Mouse (Mus musculus): ENCODE results near the gene Rnf26. TPM values are rescaled to one million over a fixed set of nuclear protein-coding genes. Genes with fewer than 3 reads are reported as not detected.

The Rnf26 gene
- polyA plus RNA-seq, 1 experiment = not detected

GRCm38 (mm10) chr9:44048541-44049380 is 64.6 kb downstream of the Rnf26 start:
- peaks cover 25% of the 10 kb centered on the region for H3K4me1 ChIP-seq (ENCODE audit: control insufficient read depth, insufficient read depth, low read length)
- H3K4me3 ChIP-seq (ENCODE audit: insufficient read depth, low read depth, low read length) = no peak overlapping the region
- TF ChIP-seq POLR2A (IDR thresholded peaks at IDR 0.05; ENCODE audit: insufficient read depth, low read depth, low read length) (no peak), CTCF (IDR thresholded peaks at IDR 0.05; ENCODE audit: insufficient read depth, low read depth, low read length) (no peak)
- 0 out of 2 replicates have a peak overlapping the region, but pooled peaks have one; percentile 4 for H3K27ac ChIP-seq (ENCODE audit: insufficient read depth, low read depth, low read length)
- WGBS = 61% methylated on average over 15 of the region's 15 CpGs

- no peak for TF ChIP-seq CTCF (IDR thresholded peaks at IDR 0.05; ENCODE audit: insufficient read depth, low read depth, low read length)
- no peak for TF ChIP-seq POLR2A (IDR thresholded peaks at IDR 0.05; ENCODE audit: insufficient read depth, low read depth, low read length)
- H3K4me3 ChIP-seq (ENCODE audit: insufficient read depth, low read depth, low read length) = no peak overlapping the region
- peaks cover 34% of the 10 kb centered on the region for H3K4me1 ChIP-seq (ENCODE audit: control insufficient read depth, insufficient read depth, low read length)
- H3K27ac ChIP-seq (ENCODE audit: insufficient read depth, low read depth, low read length) = peak overlapping the region; percentile 4; the same call in 1 of the 2 replicates
- WGBS = 82% methylated on average over 14 of the region's 14 CpGs
These were observed 65.5 kb downstream of the Rnf26 start for GRCm38 (mm10) chr9:44047571-44048490.

- WGBS = 76% methylated on average over 6 of the region's 6 CpGs
- Histone ChIP-seq H3K27ac (ENCODE audit: insufficient read depth, low read depth, low read length) (no peak overlapping the region), H3K4me3 (ENCODE audit: insufficient read depth, low read depth, low read length) (no peak overlapping the region), H3K4me1 (ENCODE audit: control insufficient read depth, insufficient read depth, low read length) (peaks cover 36% of the 10 kb centered on the region)
- TF ChIP-seq CTCF (IDR thresholded peaks at IDR 0.05; ENCODE audit: insufficient read depth, low read depth, low read length) = no peak
- no peak for TF ChIP-seq POLR2A (IDR thresholded peaks at IDR 0.05; ENCODE audit: insufficient read depth, low read depth, low read length)
These were observed 66.2 kb downstream of the Rnf26 start for GRCm38 (mm10) chr9:44047071-44047470.

GRCm38 (mm10) chr9:44046426-44046825 is 66.9 kb downstream of the Rnf26 start:
- H3K27ac ChIP-seq (ENCODE audit: insufficient read depth, low read depth, low read length) = no peak overlapping the region
- no peak for TF ChIP-seq POLR2A (IDR thresholded peaks at IDR 0.05; ENCODE audit: insufficient read depth, low read depth, low read length)
- TF ChIP-seq CTCF (IDR thresholded peaks at IDR 0.05; ENCODE audit: insufficient read depth, low read depth, low read length) = no peak
- H3K4me3 ChIP-seq (ENCODE audit: insufficient read depth, low read depth, low read length) = no peak overlapping the region
- 90% methylated on average over 12 of the region's 12 CpGs for WGBS
- H3K4me1 ChIP-seq (ENCODE audit: control insufficient read depth, insufficient read depth, low read length) = peaks cover 36% of the 10 kb centered on the region

GRCm38 (mm10) chr9:44045884-44046272 is 67.4 kb downstream of the Rnf26 start:
- WGBS = 87% methylated on average over 5 of the region's 5 CpGs
- TF ChIP-seq POLR2A (IDR thresholded peaks at IDR 0.05; ENCODE audit: insufficient read depth, low read depth, low read length) (no peak), CTCF (IDR thresholded peaks at IDR 0.05; ENCODE audit: insufficient read depth, low read depth, low read length) (no peak)
- H3K4me3 ChIP-seq (ENCODE audit: insufficient read depth, low read depth, low read length) = no peak overlapping the region

More at GRCm38 (mm10) chr9:44045884-44046272, 67.4 kb downstream of the Rnf26 start:
- Histone ChIP-seq H3K4me1 (ENCODE audit: control insufficient read depth, insufficient read depth, low read length) (peaks cover 39% of the 10 kb centered on the region), H3K27ac (ENCODE audit: insufficient read depth, low read depth, low read length) (no peak overlapping the region)

Other genes with a start within 250 kb of the Rnf26 start
- 767 and 807 TPM in 2 replicates for gene Thy1, start 70.1 kb downstream of the Rnf26 start, polyA plus RNA-seq (2012; ENCODE audit: insufficient read depth, insufficient read length, low replicate concordance, missing spikeins)
- gene Usp2, start 46.5 kb downstream of the Rnf26 start, polyA plus RNA-seq (2012; ENCODE audit: insufficient read depth, insufficient read length, low replicate concordance, missing spikeins) = not detected in 2 replicates
- not detected in 2 replicates for gene Mfrp, start 11.8 kb downstream of the Rnf26 start, polyA plus RNA-seq (2012; ENCODE audit: insufficient read depth, insufficient read length, low replicate concordance, missing spikeins)
- gene C1qtnf5, start 6.3 kb downstream of the Rnf26 start, polyA plus RNA-seq (2012; ENCODE audit: insufficient read depth, insufficient read length, low replicate concordance, missing spikeins) = not detected in 2 replicates
- not detected in 2 replicates for gene Gm49380, start within 50 bp of the Rnf26 start, polyA plus RNA-seq (2012; ENCODE audit: insufficient read depth, insufficient read length, low replicate concordance, missing spikeins)
- not detected in 2 replicates for gene Mcam, start 21.0 kb upstream of the Rnf26 start, polyA plus RNA-seq (2012; ENCODE audit: insufficient read depth, insufficient read length, low replicate concordance, missing spikeins)
- gene Cbl, start 120.5 kb upstream of the Rnf26 start, polyA plus RNA-seq (2012; ENCODE audit: insufficient read depth, insufficient read length, low replicate concordance, missing spikeins) = 80.7 and 279 TPM in 2 replicates
- not detected in 2 replicates for gene Ccdc153, start 127.2 kb upstream of the Rnf26 start, polyA plus RNA-seq (2012; ENCODE audit: insufficient read depth, insufficient read length, low replicate concordance, missing spikeins)
- not detected in 2 replicates for gene Pdzd3, start 138.0 kb upstream of the Rnf26 start, polyA plus RNA-seq (2012; ENCODE audit: insufficient read depth, insufficient read length, low replicate concordance, missing spikeins)
- gene Nlrx1, start 155.1 kb upstream of the Rnf26 start, polyA plus RNA-seq (2012; ENCODE audit: insufficient read depth, insufficient read length, low replicate concordance, missing spikeins) = not detected in 2 replicates
- not detected in 2 replicates for gene Abcg4, start 175.1 kb upstream of the Rnf26 start, polyA plus RNA-seq (2012; ENCODE audit: insufficient read depth, insufficient read length, low replicate concordance, missing spikeins)
- gene Hinfp, start 192.2 kb upstream of the Rnf26 start, polyA plus RNA-seq (2012; ENCODE audit: insufficient read depth, insufficient read length, low replicate concordance, missing spikeins) = not detected in 2 replicates
- gene C2cd2l, start 206.8 kb upstream of the Rnf26 start, polyA plus RNA-seq (2012; ENCODE audit: insufficient read depth, insufficient read length, low replicate concordance, missing spikeins) = not detected in 2 replicates
- gene Dpagt1, start 212.5 kb upstream of the Rnf26 start, polyA plus RNA-seq (2012; ENCODE audit: insufficient read depth, insufficient read length, low replicate concordance, missing spikeins) = 150 TPM in 1 of 2 replicates, not detected in the other
- not detected in 2 replicates for gene H2afx, start 221.2 kb upstream of the Rnf26 start, polyA plus RNA-seq (2012; ENCODE audit: insufficient read depth, insufficient read length, low replicate concordance, missing spikeins)
- gene Hmbs, start 230.7 kb upstream of the Rnf26 start, polyA plus RNA-seq (2012; ENCODE audit: insufficient read depth, insufficient read length, low replicate concordance, missing spikeins) = not detected in 2 replicates
- not detected in 2 replicates for gene Vps11, start 248.2 kb upstream of the Rnf26 start, polyA plus RNA-seq (2012; ENCODE audit: insufficient read depth, insufficient read length, low replicate concordance, missing spikeins)